Mouse (Mus musculus): ENCODE measurements around the gene Hoxc8.

GRCm38 (mm10) chr15:103027266-103028235 is 37.1 kb downstream of the Hoxc8 start:
- no peak for TF ChIP-seq ZC3H11A (IDR thresholded peaks at IDR 0.05; ENCODE audit: borderline replicate concordance, low read depth, low read length)
- TF ChIP-seq CHD2 (IDR thresholded peaks at IDR 0.05; ENCODE audit: low read depth, low read length) = no peak
- no peak for TF ChIP-seq MAFK (IDR thresholded peaks at IDR 0.05; ENCODE audit: insufficient read depth, low read depth, low read length)
